Mouse (Mus musculus) spleen, adult 2 months (tissue): ENCODE measurements around the gene Cyth4. TPM values are rescaled to one million over a fixed set of nuclear protein-coding genes. Genes with fewer than 3 reads are reported as not detected.

ENCODE experiments used
- DNase-seq, 2 experiments: peaks; one replicate each; pipeline versions ENCODE4 v3.0.0 to v3.0.0-alpha.2; 2012 to 2021; ENCODE audit warnings: low spot score in 2 of 2, low read depth in 1 of 2
- H3K27ac ChIP-seq: fragments of 200-500 bp; 2 replicates; pipeline ENCODE4 v1.5.1; 2012; ENCODE audit warnings: low read length, inconsistent platforms; ENCODE audit not compliant: insufficient read depth
- H3K27me3 ChIP-seq: fragments of 200-500 bp; 2 replicates; pipeline ENCODE4 v1.6.1; 2012; ENCODE audit warnings: mild to moderate bottlenecking, moderate library complexity, low read length, inconsistent platforms; ENCODE audit not compliant: control insufficient read depth, insufficient read depth
- H3K36me3 ChIP-seq: fragments of 200-500 bp; 2 replicates; pipeline ENCODE4 v1.6.1; 2012; ENCODE audit warnings: mild to moderate bottlenecking, low read length, inconsistent platforms; ENCODE audit not compliant: control insufficient read depth, insufficient read depth
- H3K4me1 ChIP-seq: fragments of 200-500 bp; 2 replicates; pipeline ENCODE4 v1.6.1; 2011; ENCODE audit warnings: inconsistent platforms; ENCODE audit not compliant: control insufficient read depth, insufficient read depth, insufficient read length
- H3K4me3 ChIP-seq: fragments of 200-500 bp; 2 replicates; pipeline ENCODE4 v1.5.1; 2011; ENCODE audit warnings: mild to moderate bottlenecking, inconsistent platforms; ENCODE audit not compliant: insufficient read depth, insufficient read length; ENCODE audit errors: extremely low read depth
- CTCF ChIP-seq: fragments of 200-500 bp; IDR thresholded peaks from 2 replicates; pipeline ENCODE4 v1.5.1; 2011; ENCODE audit warnings: mild to moderate bottlenecking, inconsistent platforms; ENCODE audit not compliant: insufficient read depth, insufficient read length, insufficient replicate concordance; ENCODE audit errors: extremely low read depth
- POLR2A ChIP-seq: fragments of 200-500 bp; IDR thresholded peaks from 2 replicates; pipeline ENCODE4 v1.6.1; 2011; ENCODE audit warnings: low read depth, low read length, inconsistent platforms
- WGBS: fragments of 180-500 bp; shearing (Covaris S2); methylation state at CpG from one replicate; pipeline ENCODE4 v1.1.7; 2018; 5-methylcytosine and 5-hydroxymethylcytosine counted together
- polyA plus RNA-seq: library from polyadenylated mRNA; depleted of rRNA; stranded (reverse); fragments of >200 nt; gene quantifications from 2 replicates; pipeline ENCODE4 v1.2.3, GENCODE M21; 2012; rRNA removed

Cyth4 gene
- polyA plus RNA-seq, result 136 and 148 TPM in 2 replicates

DNA sequence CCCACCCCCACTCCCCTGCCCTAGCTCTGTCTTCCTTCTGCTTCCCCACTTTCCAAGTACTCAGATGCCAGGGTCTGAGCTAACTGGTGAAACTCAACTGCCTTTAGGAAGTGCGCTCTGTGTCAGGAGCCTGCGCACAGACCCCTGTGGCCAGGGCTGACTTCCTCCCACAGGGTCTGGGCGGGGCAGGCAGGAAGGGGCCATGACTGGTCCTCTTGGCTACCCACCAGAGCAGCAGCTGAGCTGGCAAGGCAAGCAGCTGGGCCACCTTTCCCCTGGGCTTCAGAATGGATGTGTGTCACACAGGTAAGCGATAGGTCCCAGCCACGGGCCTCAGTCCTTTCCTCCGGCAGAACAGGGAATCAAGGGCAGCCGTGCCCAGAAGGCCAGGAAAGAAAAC lies at the start of gene Cyth4:
Gene Cyth4, plus strand, starts transcription at position 134 of the 400 bp plus-strand sequence.
- H3K36me3 ChIP-seq, result peaks cover 2% of the 10 kb centered on the region; the same call in 1 of the 2 replicates
- H3K4me1 ChIP-seq, result peaks cover 36% of the 10 kb centered on the region; the same call in 1 of the 2 replicates
- DNase-seq, result peak in 1 of 2 experiments; percentile 86
- no peaks in the 10 kb centered on the region for H3K27me3 ChIP-seq
- TF ChIP-seq POLR2A, result peak; percentile 88
- no peak for TF ChIP-seq CTCF
- H3K4me3 ChIP-seq, result peak within 1 kb of the TSS; percentile 80
- 3% methylated on average over 7 of the region's 7 CpGs for WGBS
- peak within 1 kb of the TSS; percentile 95 for H3K27ac ChIP-seq

DNA sequence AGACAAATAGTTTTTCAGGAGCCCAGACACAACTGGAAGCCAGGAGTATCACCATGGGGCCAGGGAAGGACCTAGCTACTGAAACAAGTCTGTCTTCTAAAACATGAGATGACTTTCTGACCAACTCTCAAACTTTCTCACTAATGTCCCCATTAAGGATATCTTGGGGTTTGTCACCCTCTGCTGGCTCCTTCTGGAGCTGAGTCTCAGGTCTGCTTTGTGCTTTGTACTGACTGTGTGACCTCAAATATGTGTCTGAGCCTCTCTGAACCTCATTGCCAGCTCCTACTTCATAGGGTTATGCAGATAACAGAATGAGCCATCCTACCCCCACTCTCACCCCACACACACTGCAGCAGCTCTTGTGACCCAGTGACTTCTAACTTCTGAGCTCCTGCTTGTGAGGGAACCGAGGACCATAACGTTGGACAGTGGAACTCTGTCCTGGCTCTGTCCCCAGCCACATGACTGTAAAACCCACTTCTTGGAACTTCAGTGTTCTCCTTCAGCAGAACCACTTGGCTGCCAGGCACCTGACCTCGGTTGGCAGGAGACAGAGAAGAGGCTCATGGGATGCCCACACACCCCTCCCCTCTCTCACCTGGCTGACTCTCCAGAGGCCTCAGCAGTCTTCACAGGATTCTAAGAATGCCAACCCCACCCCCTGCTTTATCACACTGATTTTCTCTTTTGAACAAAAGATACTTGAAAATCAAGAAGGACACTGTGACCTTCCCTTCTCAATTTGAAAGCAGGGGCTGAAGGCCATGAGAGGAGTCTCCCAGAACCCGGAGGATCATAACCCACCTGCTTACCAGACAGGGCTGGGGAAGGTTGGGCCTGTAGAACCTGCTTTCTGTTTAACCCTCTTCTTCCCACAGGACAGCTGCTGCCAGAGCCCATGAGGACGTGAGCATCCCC lies 49.2 kb upstream of the Cyth4 start:
- Histone ChIP-seq H3K36me3 (no peaks in the 10 kb centered on the region), H3K4me1 (0 out of 2 replicates have a peak, but pooled peaks cover 5% of the 10 kb centered on the region), H3K4me3 (no peak overlapping the region), H3K27ac (no peak overlapping the region), H3K27me3 (no peaks in the 10 kb centered on the region)
- no peak for TF ChIP-seq POLR2A
- peak; percentile 25; the same call in 1 of the 2 replicates for TF ChIP-seq CTCF
- 47% methylated on average over 5 of the region's 5 CpGs for WGBS
- DNase-seq, result peak in 1 of 2 experiments; percentile 54

DNA sequence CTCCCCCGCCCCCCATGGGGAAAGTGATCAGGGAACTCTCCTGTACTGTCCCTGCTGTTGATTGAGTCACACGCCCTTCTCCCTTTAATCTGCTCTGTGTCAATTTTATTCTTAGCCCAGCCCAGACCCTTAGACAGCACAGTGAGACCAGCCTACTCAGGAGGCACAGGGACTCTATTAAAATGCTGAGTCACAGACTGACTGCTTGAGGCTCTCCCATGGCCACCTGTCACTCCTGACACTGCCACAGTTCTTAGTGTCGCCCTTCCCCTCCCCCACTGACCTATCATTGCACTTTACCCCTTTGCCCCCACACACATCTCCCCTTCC lies 48.5 kb upstream of the Cyth4 start:
- DNase-seq, result no peak

DNA sequence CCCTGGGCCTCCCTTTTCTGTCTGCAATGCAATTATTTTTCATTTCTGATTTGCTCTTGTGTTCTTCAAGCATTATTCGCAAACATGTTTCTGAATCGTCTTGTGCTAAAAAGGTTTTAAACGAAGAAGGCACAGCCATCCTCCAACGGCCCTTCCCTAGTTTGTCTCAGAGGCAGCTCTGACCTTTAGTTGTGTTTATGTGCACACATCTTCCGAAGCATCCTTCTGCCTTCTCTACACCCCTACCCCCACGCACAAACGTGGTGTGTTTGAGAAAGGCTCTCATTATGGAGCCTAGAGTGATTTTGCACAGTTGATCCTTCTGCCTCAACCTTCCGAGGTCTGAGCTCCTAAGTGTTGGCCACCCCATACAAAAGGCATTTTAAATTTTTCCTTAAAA lies 48.1 kb upstream of the Cyth4 start:
- Histone ChIP-seq H3K4me1 (0 out of 2 replicates have a peak, but pooled peaks cover 5% of the 10 kb centered on the region), H3K36me3 (no peaks in the 10 kb centered on the region), H3K4me3 (no peak overlapping the region), H3K27ac (no peak overlapping the region), H3K27me3 (no peaks in the 10 kb centered on the region)
- 74% methylated on average over 8 of the region's 8 CpGs for WGBS
- DNase-seq, result no peak
- no peak for TF ChIP-seq CTCF
- no peak for TF ChIP-seq POLR2A

More for the DNA sequence above, 48.5 kb upstream of the Cyth4 start:
- Histone ChIP-seq H3K27me3 (no peaks in the 10 kb centered on the region), H3K36me3 (no peaks in the 10 kb centered on the region), H3K27ac (no peak overlapping the region), H3K4me3 (no peak overlapping the region), H3K4me1 (0 out of 2 replicates have a peak, but pooled peaks cover 5% of the 10 kb centered on the region)
- TF ChIP-seq CTCF (no peak), POLR2A (no peak)
- 52% methylated on average over 3 of the region's 3 CpGs for WGBS

DNA sequence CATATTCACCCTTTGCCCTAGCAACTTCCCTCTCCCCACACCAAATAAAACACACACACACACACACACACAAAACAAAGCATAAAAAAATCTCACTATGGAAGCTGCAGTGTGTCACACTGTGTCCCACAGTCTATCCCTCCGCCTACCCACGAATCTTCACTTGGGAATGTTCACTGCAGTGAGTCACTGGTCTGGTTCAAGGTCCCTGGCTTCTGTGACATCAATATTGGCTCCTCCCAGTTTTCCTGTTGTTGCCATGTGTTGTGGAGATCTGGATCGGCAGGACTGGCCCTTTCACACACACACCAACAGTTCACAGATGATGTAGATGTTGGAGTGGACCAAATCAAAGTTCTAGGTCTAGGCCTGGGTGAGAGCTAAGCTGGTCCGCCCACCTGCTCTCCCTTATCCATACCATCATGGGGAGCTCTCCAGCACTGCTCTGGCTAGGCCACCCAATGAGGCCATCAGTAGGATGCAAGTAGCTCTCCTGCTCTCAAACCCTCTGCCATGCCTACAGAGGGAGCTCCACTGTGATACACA lies 47.6 kb upstream of the Cyth4 start:
- no peaks in the 10 kb centered on the region for H3K36me3 ChIP-seq
- H3K27ac ChIP-seq, result no peak overlapping the region
- TF ChIP-seq POLR2A (no peak), CTCF (no peak)
- no peak overlapping the region for H3K4me3 ChIP-seq
- 0 out of 2 replicates have a peak, but pooled peaks cover 5% of the 10 kb centered on the region for H3K4me1 ChIP-seq
- H3K27me3 ChIP-seq, result no peaks in the 10 kb centered on the region
- no peak for DNase-seq
- WGBS, result 83% methylated on average over 4 of the region's 4 CpGs

DNA sequence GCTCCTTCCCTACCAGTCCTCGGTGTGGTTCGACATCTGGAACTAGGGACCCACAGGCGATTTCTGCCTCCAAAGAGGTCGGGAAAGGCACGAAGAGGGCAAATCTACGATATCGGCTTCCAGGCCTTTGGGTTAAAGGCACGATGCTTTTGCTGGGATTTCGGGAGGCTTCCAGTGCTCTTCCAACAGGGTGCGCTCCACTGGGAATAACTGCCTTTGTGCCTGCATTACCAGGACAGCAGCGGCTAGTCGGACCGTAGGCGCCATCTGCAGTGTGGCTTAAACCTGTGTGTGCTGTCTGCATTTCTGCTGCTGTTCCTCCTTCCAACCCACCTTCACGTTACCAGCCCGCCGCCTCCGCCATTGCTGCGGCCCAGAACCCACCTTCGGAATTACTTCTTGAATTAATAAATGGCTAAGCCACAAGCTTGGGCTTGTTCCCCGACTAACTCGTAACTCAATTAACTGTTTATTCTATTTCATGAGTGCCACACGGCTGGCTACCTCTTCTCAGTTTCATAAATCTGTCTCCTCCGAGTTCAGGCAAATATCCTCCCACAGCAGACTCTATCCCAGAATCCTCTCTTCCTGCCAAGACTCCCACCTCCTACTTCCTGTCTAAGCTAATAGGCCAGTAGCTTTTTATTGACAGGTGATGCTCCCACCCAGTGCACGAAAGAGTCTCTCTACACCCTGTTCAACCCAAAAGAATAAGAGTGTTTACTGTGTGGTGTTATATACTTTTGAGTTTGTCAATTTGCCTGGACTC lies 42.1 kb upstream of the Cyth4 start:
- H3K4me3 ChIP-seq, result no peak overlapping the region
- H3K27ac ChIP-seq, result no peak overlapping the region
- no peaks in the 10 kb centered on the region for H3K27me3 ChIP-seq
- no peaks in the 10 kb centered on the region for H3K36me3 ChIP-seq
- peaks cover 24% of the 10 kb centered on the region; the same call in 1 of the 2 replicates for H3K4me1 ChIP-seq
- 88% methylated on average over 25 of the region's 25 CpGs for WGBS
- no peak for TF ChIP-seq POLR2A
- no peak for TF ChIP-seq CTCF
- DNase-seq, result no peak
